Mouse (Mus musculus) forebrain, embryonic 15.5 days (tissue): ENCODE results near the gene Trim42. TPM values are rescaled to one million over a fixed set of nuclear protein-coding genes. Genes with fewer than 3 reads are reported as not detected.

Experiments used
- ATAC-seq: fragments of 200-750 bp; cut with Nextera tagmentation; replicated peaks from 2 replicates; pipeline ENCODE4 v1.8.0; 2017; ENCODE audit warnings: mild to moderate bottlenecking, moderate TSS enrichment, moderate library complexity
- H3K27ac ChIP-seq: fragments of 300-500 bp; sonication (generic); replicated peaks from 2 replicates; pipeline ENCODE4 v1.5.1; 2015; ENCODE audit warnings: mild to moderate bottlenecking, inconsistent platforms
- H3K27me3 ChIP-seq: fragments of 300-500 bp; sonication (generic); 2 replicates; pipeline ENCODE4 v1.6.1; 2015; ENCODE audit warnings: inconsistent platforms
- H3K36me3 ChIP-seq: fragments of 300-500 bp; sonication (generic); 2 replicates; pipeline ENCODE4 v1.6.1; 2015; ENCODE audit warnings: mild to moderate bottlenecking, inconsistent platforms
- H3K4me1 ChIP-seq: fragments of 300-500 bp; sonication (generic); 2 replicates; pipeline ENCODE4 v1.6.1; 2015; ENCODE audit warnings: inconsistent platforms
- H3K4me2 ChIP-seq: fragments of 300-500 bp; sonication (generic); replicated peaks from 2 replicates; pipeline ENCODE4 v1.6.1; 2015; ENCODE audit warnings: mild to moderate bottlenecking, inconsistent platforms
- H3K4me3 ChIP-seq: fragments of 300-500 bp; sonication (generic); 2 replicates; pipeline ENCODE4 v1.5.1; 2015; ENCODE audit warnings: mild to moderate bottlenecking, inconsistent platforms
- H3K9ac ChIP-seq: fragments of 300-500 bp; sonication (generic); replicated peaks from 2 replicates; pipeline ENCODE4 v1.6.1; 2015; ENCODE audit warnings: mild to moderate bottlenecking, inconsistent platforms
- H3K9me3 ChIP-seq: fragments of 300-500 bp; sonication (generic); 2 replicates; pipeline ENCODE4 v1.6.1; 2016; ENCODE audit warnings: inconsistent platforms
- WGBS: fragments of 180-500 bp; shearing (Covaris S2); methylation state at CpG from one replicate; pipeline ENCODE4 v1.1.7; 2015; ENCODE audit warnings: mixed read lengths; 5-methylcytosine and 5-hydroxymethylcytosine counted together
- polyA plus RNA-seq: library from polyadenylated mRNA; unstranded; fragments of >200 nt; fragmentation: Nextera tagmentation; extraction: Ambion mirVana; gene quantifications from 2 replicates; pipeline ENCODE4 v1.2.1, GENCODE M21; 2015

The Trim42 gene
- not detected in 2 replicates for polyA plus RNA-seq

DNA sequence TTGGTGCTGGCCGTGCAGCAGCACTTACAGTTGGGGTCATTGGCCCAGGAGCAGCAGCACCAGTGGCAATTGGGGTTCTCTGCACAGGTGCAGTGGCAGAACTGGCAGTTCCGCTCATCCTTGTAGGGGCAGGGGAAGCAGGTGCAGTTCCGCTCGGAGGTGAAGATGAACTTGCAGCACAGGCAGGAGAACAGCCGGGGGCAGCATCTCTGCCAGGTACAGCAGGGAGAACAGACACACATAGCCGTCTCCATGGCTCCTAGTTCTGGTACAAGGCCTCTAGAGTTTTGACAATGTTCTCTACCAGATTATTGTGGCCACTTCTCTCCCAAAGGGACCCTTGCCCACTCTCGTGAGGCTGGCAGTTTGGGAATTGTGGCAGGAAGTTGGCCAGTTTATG, at the start of gene Trim42:
Gene Trim42, minus strand, starts transcription at position 368 of the 400 bp plus-strand sequence.
- ATAC-seq = no peak
- Histone ChIP-seq H3K9me3 (no peaks in the 10 kb centered on the region), H3K36me3 (no peaks in the 10 kb centered on the region), H3K4me1 (no peaks in the 10 kb centered on the region), H3K9ac (no peak within 1 kb of the TSS), H3K4me3 (no peak within 1 kb of the TSS), H3K4me2 (no peak within 1 kb of the TSS), H3K27me3 (no peaks in the 10 kb centered on the region), H3K27ac (no peak within 1 kb of the TSS)
- 91% methylated on average over 7 of the region's 7 CpGs for WGBS

DNA sequence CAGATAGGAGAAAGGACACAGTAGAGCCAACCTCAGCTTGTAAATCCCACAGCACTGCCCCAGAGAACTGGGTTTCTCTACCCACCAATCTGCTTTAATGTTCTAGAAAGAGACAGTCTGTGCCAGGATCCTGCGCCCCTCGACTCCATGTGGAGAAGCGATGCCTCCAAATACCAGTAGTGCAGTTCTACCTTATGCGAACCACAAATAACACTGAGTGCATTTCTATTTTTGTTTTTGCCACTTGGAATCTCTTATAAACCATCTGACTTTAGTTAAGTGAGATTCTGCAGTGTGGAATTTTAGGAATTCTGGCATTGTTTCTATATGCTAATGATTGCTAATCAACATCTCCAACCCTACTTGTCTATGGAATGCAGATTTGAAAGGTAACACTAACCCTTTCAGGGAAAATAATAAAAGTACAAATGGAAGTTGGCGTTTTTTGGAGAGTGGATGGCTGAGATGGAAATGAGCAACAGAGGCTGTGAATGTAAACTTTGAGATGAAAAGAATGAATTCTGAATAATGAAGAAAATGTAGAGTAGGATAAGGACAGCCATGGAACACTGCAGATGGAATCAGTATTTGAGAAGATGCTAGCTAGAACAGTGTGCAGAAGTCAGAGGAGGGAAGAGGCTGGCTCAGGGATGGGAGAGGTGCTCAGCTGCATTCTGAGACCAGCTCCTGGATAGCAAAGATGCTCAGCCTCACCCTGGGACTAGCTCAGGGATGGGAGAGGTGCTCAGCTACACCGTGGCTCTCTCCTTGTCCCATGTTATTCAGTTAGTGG, 45.3 kb upstream of the Trim42 start:
- H3K9me3 ChIP-seq = no peaks in the 10 kb centered on the region
- WGBS = 70% methylated on average over 6 of the region's 6 CpGs
- H3K4me2 ChIP-seq = no peak overlapping the region
- H3K4me1 ChIP-seq = no peaks in the 10 kb centered on the region
- no peak for ATAC-seq
- no peaks in the 10 kb centered on the region for H3K36me3 ChIP-seq
- H3K27ac ChIP-seq = no peak overlapping the region
- no peaks in the 10 kb centered on the region for H3K27me3 ChIP-seq
- no peak overlapping the region for H3K9ac ChIP-seq
- no peak overlapping the region for H3K4me3 ChIP-seq

DNA sequence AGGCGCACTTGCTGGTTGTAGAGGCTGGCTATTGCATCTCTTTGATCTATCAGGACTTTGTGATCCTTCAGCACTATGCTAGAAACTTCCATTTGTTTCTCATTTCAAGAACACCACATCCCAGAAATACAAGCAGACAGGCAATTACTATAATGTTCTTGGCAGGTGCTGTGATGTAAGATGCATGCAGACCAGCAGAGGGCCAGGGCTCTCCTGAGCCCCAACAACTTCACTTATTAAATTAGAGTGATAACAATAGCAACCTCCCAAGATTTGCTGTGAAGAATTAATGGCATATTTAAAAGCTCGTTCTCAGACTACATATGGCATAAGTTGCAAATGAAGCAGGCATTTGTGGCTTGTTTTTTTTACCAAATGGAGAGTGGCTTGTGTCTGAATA, 38.4 kb upstream of the Trim42 start:
- H3K4me2 ChIP-seq = no peak overlapping the region
- no peaks in the 10 kb centered on the region for H3K27me3 ChIP-seq
- no peaks in the 10 kb centered on the region for H3K4me1 ChIP-seq
- ATAC-seq = no peak
- 81% methylated on average over 2 of the region's 2 CpGs for WGBS
- no peaks in the 10 kb centered on the region for H3K9me3 ChIP-seq
- no peaks in the 10 kb centered on the region for H3K36me3 ChIP-seq
- no peak overlapping the region for H3K9ac ChIP-seq
- H3K4me3 ChIP-seq = no peak overlapping the region
- H3K27ac ChIP-seq = no peak overlapping the region

DNA sequence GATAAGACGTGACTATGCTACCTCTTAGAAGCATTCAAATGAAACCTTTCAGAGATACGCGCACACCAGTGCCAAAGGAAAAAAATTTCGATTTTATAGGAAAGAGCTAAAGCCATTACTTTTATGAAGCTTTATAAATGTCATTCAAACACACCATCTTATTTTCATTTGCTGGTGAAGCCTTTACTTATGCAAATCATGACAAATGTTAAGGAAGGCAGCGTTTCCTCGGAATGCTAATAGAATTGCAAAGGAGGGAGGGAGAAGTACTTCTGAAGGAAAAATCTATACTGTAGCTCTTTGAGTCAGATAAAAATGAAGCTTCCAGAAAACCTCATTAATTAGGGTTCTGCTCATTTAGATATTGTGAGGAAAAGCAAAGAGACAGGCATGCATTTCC, 13.3 kb downstream of the Trim42 start:
- no peaks in the 10 kb centered on the region for H3K9me3 ChIP-seq
- H3K4me2 ChIP-seq = no peak overlapping the region
- ATAC-seq = no peak
- no peaks in the 10 kb centered on the region for H3K36me3 ChIP-seq
- peaks cover 9% of the 10 kb centered on the region; the same call in 1 of the 2 replicates for H3K4me1 ChIP-seq
- no peak overlapping the region for H3K4me3 ChIP-seq
- no peak overlapping the region for H3K9ac ChIP-seq
- 47% methylated on average over 6 of the region's 6 CpGs for WGBS
- H3K27me3 ChIP-seq = no peaks in the 10 kb centered on the region
- H3K27ac ChIP-seq = no peak overlapping the region

DNA sequence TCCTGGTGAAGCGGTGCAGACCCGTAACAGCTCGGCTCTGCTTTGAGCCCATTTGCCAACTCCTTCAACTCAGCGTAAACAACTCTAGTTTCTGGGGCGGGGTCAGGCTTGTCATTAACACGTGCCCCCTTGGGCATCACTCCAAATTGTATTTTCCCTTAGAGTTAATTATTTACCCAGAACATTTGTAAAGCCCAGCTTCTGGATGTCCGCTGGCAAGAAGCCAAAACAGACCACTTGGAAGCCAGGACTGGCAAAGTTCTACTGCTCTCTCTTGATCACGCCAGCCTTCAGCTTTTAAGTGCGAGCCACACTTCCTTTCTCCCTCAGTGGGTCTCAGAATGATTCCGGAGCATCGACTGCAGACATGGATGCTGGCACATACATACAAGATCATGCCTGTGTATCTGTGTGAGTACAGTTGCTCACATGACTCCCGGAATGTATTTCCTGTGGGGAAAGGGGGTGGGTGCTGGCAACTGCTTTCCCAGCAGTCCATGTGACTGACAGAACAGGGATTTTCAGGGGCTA, 24.9 kb downstream of the Trim42 start:
- H3K27ac ChIP-seq = no peak overlapping the region

DNA sequence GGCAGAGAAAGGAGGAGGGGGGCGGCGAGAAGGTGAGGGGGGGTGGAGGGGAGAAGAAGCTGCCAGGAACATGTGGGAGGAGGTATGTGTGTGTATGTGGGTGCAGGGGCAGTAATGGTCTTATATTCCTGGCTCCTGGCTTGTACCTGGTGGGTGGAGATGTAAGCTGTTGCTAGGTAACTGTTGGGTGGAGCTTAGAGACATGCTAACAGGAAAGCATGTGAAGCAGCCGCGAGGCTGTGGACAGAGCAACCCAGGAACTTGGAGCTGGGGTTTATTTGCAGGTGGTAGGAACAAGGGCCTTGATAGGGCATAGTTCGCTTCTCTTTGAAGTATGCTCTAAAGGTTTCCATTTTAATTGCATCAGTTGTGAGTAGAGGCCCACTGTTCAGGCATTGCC, 28.0 kb downstream of the Trim42 start:
- Histone ChIP-seq H3K4me3 (no peak overlapping the region), H3K27ac (no peak overlapping the region), H3K4me1 (peaks cover 7% of the 10 kb centered on the region; the same call in 1 of the 2 replicates), H3K9me3 (no peaks in the 10 kb centered on the region), H3K4me2 (no peak overlapping the region), H3K36me3 (no peaks in the 10 kb centered on the region), H3K27me3 (no peaks in the 10 kb centered on the region), H3K9ac (no peak overlapping the region)
- 0 out of 2 replicates have a peak, but pooled peaks have one; percentile 35 for ATAC-seq
- WGBS = 57% methylated on average over 5 of the region's 5 CpGs

More for the DNA sequence above, 24.9 kb downstream of the Trim42 start:
- Histone ChIP-seq H3K27me3 (no peaks in the 10 kb centered on the region), H3K9ac (no peak overlapping the region), H3K9me3 (no peaks in the 10 kb centered on the region), H3K36me3 (no peaks in the 10 kb centered on the region), H3K4me2 (no peak overlapping the region), H3K4me1 (peaks cover 7% of the 10 kb centered on the region; the same call in 1 of the 2 replicates), H3K4me3 (no peak overlapping the region)
- ATAC-seq = peak; percentile 73
- 25% methylated on average over 12 of the region's 12 CpGs for WGBS

DNA sequence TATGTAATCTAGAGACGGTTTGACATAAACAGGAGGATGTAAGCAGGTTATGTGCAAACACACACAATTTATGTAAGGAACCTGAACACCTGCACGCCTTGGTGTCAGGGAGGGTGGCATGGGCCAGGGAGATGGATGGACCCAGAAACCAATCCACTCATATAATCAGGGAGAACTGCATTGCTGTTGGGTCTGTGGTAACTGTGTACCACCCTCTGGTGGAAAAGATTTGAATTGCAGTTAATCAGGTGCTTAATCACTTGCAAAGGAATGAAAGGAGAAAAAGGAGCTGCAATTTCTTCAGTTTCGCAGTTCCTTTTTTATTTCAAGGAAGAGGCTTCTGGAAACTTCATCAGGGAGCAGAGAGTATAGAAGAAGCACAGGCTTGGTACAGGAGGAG, 46.9 kb downstream of the Trim42 start:
- Histone ChIP-seq H3K4me3 (no peak overlapping the region), H3K27me3 (no peaks in the 10 kb centered on the region), H3K9ac (no peak overlapping the region), H3K9me3 (no peaks in the 10 kb centered on the region), H3K27ac (no peak overlapping the region), H3K36me3 (no peaks in the 10 kb centered on the region), H3K4me1 (no peaks in the 10 kb centered on the region), H3K4me2 (no peak overlapping the region)
- ATAC-seq = no peak
- 65% methylated on average over 3 of the region's 3 CpGs for WGBS

DNA sequence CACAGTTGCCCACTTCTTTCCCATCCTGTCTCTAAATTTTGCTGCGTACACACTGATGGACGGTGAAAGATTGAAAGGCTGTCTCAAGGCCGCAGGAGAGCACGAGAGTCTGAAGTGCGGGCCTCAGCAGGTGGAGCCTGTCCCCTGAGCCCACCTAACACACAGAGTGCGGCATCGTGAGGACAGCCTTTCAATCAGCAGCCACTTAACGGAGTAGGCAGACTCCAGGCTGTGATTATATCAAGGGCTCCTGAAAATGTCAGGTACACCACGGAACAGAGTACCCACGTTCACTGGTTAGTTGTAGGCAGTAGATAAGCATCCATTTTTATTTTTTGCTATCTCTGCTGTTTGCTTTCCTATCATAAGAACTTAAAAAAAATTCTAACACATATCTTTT, 47.6 kb downstream of the Trim42 start:
- no peaks in the 10 kb centered on the region for H3K36me3 ChIP-seq
- no peaks in the 10 kb centered on the region for H3K27me3 ChIP-seq
- 81% methylated on average over 10 of the region's 10 CpGs for WGBS
- ATAC-seq = no peak
- H3K4me3 ChIP-seq = no peak overlapping the region
- no peaks in the 10 kb centered on the region for H3K9me3 ChIP-seq
- H3K4me2 ChIP-seq = no peak overlapping the region
- H3K9ac ChIP-seq = no peak overlapping the region
- no peaks in the 10 kb centered on the region for H3K4me1 ChIP-seq
- H3K27ac ChIP-seq = no peak overlapping the region

DNA sequence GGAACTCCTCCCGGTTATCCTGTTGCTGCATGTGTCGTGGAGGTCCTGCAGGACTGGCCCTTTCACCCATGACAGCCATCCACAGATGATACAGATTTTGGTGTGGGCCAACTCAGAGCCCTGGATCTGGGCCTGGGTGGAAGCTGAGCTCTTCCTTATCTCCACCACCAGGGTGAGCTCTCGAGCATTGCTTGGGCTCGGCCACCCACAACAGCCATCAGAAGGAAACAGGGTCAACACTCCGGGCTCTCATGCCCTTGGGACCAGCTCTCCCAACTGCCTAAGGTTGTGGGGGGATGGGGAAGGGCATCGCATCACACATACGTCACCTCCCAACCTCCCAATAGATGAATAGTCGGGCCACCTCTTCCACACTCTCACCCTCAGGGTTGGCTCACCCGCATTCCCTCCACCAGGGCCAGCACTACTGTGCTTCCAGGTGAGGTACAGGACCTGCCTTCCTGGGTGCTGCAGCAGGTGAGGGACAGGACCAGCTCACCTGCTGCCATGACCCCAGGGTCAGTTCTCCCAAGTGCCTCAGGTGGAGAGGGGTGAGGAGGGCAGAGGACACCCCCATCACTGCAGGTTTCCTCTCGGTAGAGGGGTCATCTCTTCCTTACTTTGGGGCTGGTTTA, 54.2 kb downstream of the Trim42 start:
- Histone ChIP-seq H3K27me3 (no peaks in the 10 kb centered on the region), H3K4me1 (no peaks in the 10 kb centered on the region), H3K36me3 (no peaks in the 10 kb centered on the region), H3K4me3 (no peak overlapping the region), H3K9me3 (no peaks in the 10 kb centered on the region), H3K4me2 (no peak overlapping the region), H3K9ac (no peak overlapping the region), H3K27ac (no peak overlapping the region)
- ATAC-seq = no peak
- 76% methylated on average over 10 of the region's 10 CpGs for WGBS

DNA sequence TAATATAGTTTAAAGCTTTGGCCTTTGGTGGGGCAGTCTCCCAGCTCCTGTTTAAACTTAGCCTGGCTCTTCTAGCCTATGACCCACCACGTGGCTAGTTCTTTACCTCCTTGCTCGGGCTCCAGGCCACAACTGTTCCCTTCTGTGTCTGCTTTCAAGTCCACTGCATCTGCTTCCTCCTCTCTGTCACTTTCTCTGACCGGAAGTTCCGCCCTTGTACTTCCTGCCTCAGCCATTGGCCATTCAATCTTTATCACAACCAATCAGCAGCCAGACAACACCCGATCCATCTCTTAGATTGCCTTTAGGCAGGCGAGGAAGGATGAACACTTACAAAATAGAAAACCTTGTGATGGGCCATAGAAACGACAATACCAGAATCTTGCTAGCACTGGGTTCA, 58.1 kb downstream of the Trim42 start:
- no peaks in the 10 kb centered on the region for H3K9me3 ChIP-seq
- H3K27me3 ChIP-seq = no peaks in the 10 kb centered on the region
- no peak overlapping the region for H3K27ac ChIP-seq
- 86% methylated on average over 7 of the region's 7 CpGs for WGBS
- no peak overlapping the region for H3K9ac ChIP-seq
- H3K4me2 ChIP-seq = no peak overlapping the region
- H3K4me3 ChIP-seq = no peak overlapping the region
- H3K36me3 ChIP-seq = no peaks in the 10 kb centered on the region
- ATAC-seq = no peak
- no peaks in the 10 kb centered on the region for H3K4me1 ChIP-seq

DNA sequence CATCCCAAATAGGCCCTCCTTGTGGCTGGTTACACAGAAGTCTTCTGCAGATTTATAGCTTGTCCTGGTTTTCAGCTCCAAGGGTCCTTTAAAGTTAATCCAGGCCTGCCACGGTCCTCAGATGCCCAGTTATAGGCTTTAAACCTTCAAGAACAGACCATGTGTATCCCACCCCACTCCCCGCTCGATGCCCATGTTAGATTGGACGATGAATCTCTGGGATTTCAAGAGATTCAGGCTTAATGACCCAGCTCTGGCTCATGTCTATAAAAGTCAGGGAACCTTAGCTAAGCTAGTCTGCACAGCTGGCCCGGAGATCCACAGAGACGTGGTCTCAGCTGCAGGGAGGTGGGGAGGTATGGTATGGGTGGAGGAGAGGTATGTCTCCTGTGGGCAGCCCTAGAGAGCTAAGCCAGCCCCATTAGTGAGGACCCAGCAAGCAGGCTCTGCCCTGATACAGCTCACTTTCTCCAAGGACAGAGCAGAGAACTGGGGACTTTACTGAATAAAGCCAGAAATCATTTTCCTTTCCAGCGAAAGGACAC, 60.2 kb downstream of the Trim42 start:
- no peaks in the 10 kb centered on the region for H3K27me3 ChIP-seq
- ATAC-seq = no peak
- no peak overlapping the region for H3K27ac ChIP-seq
- H3K9me3 ChIP-seq = no peaks in the 10 kb centered on the region
- WGBS = 93% methylated on average over 7 of the region's 7 CpGs
- H3K4me3 ChIP-seq = no peak overlapping the region
- no peaks in the 10 kb centered on the region for H3K36me3 ChIP-seq
- no peaks in the 10 kb centered on the region for H3K4me1 ChIP-seq
- H3K9ac ChIP-seq = no peak overlapping the region
- no peak overlapping the region for H3K4me2 ChIP-seq

DNA sequence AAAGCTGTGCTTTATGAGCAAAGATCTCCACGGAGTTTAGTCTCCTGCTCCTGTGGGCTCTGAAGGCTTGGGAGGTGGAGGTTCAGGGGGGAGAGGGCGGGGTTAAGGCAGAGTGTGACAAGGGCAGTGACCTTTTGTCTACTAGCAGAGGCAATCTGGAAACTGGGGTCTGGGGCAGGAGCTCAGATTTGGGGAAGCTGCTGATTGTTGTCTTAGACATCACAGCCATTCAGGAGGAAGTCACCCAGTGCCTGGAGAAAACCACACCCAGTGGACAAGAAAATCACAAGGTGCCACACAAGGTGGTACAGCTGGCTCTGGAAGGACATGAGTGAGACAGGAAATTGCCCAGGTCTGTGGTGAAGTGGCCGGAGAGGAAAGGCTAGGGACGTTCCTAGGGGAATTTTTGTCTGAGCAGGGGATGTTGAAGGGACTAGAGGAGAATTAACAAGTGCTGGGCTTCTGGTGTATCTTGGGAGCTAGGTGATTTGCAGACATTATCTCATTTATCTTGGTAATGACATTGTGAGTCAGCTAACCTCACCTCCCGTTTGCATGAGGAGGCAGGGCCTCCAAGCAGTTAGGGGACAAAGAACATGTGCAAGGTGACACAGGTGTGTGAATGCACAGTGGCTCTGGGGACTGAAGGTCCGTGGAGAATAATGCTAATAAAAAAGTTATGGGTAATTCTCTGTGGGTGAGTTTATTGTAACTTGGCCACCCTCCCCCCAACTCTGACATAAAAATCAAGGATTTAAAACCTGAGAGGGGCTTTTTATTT, 61.9 kb downstream of the Trim42 start:
- WGBS = 62% methylated on average over 6 of the region's 6 CpGs
- no peak overlapping the region for H3K27ac ChIP-seq
- ATAC-seq = no peak

More for the DNA sequence above, 61.9 kb downstream of the Trim42 start:
- H3K36me3 ChIP-seq = no peaks in the 10 kb centered on the region
- H3K4me2 ChIP-seq = no peak overlapping the region
- no peak overlapping the region for H3K4me3 ChIP-seq
- H3K9me3 ChIP-seq = no peaks in the 10 kb centered on the region
- no peaks in the 10 kb centered on the region for H3K27me3 ChIP-seq
- H3K9ac ChIP-seq = no peak overlapping the region
- H3K4me1 ChIP-seq = no peaks in the 10 kb centered on the region
